Mouse (Mus musculus) heart, embryonic 15.5 days (tissue): Measurements from ENCODE around the gene Slc25a54. TPM values are rescaled to one million over a fixed set of nuclear protein-coding genes. Genes with fewer than 3 reads are reported as not detected.
A peak's percentile ranks its signal among the peaks of the same experiment; 100 is the strongest.

ENCODE experiments used
- ATAC-seq: fragments of 200-750 bp; cut with Nextera tagmentation; replicated peaks from 2 replicates; pipeline ENCODE4 v1.8.0; 2017; ENCODE audit warnings: low read depth, moderate TSS enrichment; ENCODE audit not compliant: insufficient number of reproducible peaks, insufficient read depth, low FRiP score
- H3K27ac ChIP-seq: fragments of 300-500 bp; sonication (generic); 2 replicates; pipeline ENCODE4 v1.5.1; 2015; ENCODE audit warnings: mild to moderate bottlenecking, inconsistent platforms
- H3K27me3 ChIP-seq: fragments of 300-500 bp; sonication (generic); 2 replicates; pipeline ENCODE4 v1.6.1; 2015; ENCODE audit warnings: inconsistent platforms
- H3K36me3 ChIP-seq: fragments of 300-500 bp; sonication (generic); 2 replicates; pipeline ENCODE4 v1.6.1; 2015; ENCODE audit warnings: mild to moderate bottlenecking, inconsistent platforms
- H3K4me1 ChIP-seq: fragments of 300-500 bp; sonication (generic); replicated peaks from 2 replicates; pipeline ENCODE4 v1.6.1; 2015; ENCODE audit warnings: inconsistent platforms
- H3K4me2 ChIP-seq: fragments of 300-500 bp; sonication (generic); 2 replicates; pipeline ENCODE4 v1.6.1; 2015; ENCODE audit warnings: inconsistent platforms, mild to moderate bottlenecking, moderate library complexity
- H3K4me3 ChIP-seq: fragments of 300-500 bp; sonication (generic); 2 replicates; pipeline ENCODE4 v1.5.1; 2015; ENCODE audit warnings: mild to moderate bottlenecking, inconsistent platforms
- H3K9ac ChIP-seq: fragments of 300-500 bp; sonication (generic); 2 replicates; pipeline ENCODE4 v1.6.1; 2015; ENCODE audit warnings: mild to moderate bottlenecking, inconsistent platforms
- H3K9me3 ChIP-seq: fragments of 300-500 bp; sonication (generic); replicated peaks from 2 replicates; pipeline ENCODE4 v1.6.1; 2016; ENCODE audit warnings: inconsistent platforms
- WGBS: fragments of 180-500 bp; shearing (Covaris S2); methylation state at CpG from one replicate; pipeline ENCODE4 v1.1.7; 2015; ENCODE audit warnings: mixed read lengths; 5-methylcytosine and 5-hydroxymethylcytosine counted together
- polyA plus RNA-seq: library from polyadenylated mRNA; unstranded; fragments of >200 nt; fragmentation: Nextera tagmentation; extraction: Ambion mirVana; gene quantifications from 2 replicates; pipeline ENCODE4 v1.2.1, GENCODE M21; 2015

Gene Slc25a54
- polyA plus RNA-seq, 1 experiment from 2014 or later = not detected

DNA sequence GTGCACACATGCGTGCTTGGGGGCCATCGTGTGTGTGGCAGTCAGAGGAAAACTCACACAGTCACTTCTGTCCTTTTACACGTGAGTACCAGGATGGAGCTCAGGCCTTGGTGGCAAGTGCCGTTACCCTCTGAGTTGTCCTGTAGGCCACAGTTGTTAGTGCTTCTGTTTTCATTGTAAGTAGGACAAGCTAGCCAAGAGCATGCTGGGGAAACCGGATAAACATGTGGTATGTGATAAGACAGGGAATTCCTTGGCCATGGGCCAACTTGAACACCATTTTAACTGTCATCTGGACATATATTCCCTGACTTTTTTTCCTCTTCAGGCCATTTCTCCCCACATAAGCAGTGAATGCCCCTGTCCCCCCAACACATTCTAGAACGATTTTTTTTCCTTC is 45.3 kb downstream of the Slc25a54 start:
- Histone ChIP-seq H3K4me3 (no peak overlapping the region), H3K4me1 (peaks cover 30% of the 10 kb centered on the region), H3K27me3 (no peaks in the 10 kb centered on the region), H3K36me3 (no peaks in the 10 kb centered on the region), H3K4me2 (no peak overlapping the region), H3K9ac (no peak overlapping the region), H3K9me3 (no peaks in the 10 kb centered on the region), H3K27ac (no peak overlapping the region)
- 51% methylated on average over 6 of the region's 6 CpGs for WGBS
- peak; percentile 53; the same call in 1 of the 2 replicates for ATAC-seq

DNA sequence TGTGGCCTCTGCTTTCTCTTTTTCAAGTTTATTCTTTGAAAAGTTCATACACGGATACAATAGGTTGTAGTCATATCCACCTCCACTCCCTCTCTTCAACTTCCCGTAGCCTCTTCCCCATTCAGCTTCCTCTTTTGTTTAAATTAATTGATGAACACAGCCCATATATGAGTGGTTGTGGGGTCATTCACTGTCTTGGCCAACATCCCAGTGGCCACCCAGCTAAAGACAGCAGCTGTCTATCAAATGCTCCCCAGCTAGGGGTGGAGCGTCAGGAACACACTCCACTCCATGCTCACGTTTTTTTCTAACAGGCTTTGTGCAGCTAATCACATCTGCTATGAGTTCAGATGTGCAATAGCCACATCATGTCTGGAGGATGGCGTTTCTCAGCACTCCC is 49.5 kb downstream of the Slc25a54 start:
- H3K4me2 ChIP-seq = no peak overlapping the region
- WGBS = 61% methylated on average over 5 of the region's 5 CpGs
- no peak for ATAC-seq

DNA sequence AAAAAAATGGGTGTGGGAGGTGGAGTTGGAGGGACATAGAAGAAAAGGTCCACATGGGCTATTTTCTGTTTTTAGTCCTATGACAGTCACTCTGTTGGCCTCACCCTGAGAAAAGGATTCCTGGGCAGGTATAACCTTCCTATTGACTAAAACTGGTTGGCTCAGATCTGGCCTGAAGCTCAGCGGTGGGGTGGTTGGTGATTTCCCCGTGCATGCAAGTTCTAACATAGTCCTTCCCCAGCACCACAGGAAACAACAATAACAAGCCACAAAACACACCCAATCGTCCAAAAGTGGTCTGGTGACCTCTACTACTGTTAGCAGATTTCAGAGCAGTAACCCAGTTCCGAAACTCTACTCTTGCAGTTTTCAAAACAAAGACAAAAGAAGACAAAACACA is 52.7 kb downstream of the Slc25a54 start:
- no peak for ATAC-seq
- Histone ChIP-seq H3K4me1 (no peaks in the 10 kb centered on the region), H3K4me3 (no peak overlapping the region), H3K27me3 (no peaks in the 10 kb centered on the region), H3K36me3 (peaks cover 9% of the 10 kb centered on the region; the same call in 1 of the 2 replicates), H3K4me2 (no peak overlapping the region), H3K9ac (no peak overlapping the region), H3K27ac (no peak overlapping the region), H3K9me3 (no peaks in the 10 kb centered on the region)
- WGBS = 77% methylated on average over 4 of the region's 4 CpGs

More for the DNA sequence above, 49.5 kb downstream of the Slc25a54 start:
- no peak overlapping the region for H3K27ac ChIP-seq
- H3K4me1 ChIP-seq = peaks cover 11% of the 10 kb centered on the region
- no peak overlapping the region for H3K9ac ChIP-seq
- H3K4me3 ChIP-seq = no peak overlapping the region
- H3K9me3 ChIP-seq = no peaks in the 10 kb centered on the region
- no peaks in the 10 kb centered on the region for H3K27me3 ChIP-seq
- peaks cover 9% of the 10 kb centered on the region; the same call in 1 of the 2 replicates for H3K36me3 ChIP-seq

DNA sequence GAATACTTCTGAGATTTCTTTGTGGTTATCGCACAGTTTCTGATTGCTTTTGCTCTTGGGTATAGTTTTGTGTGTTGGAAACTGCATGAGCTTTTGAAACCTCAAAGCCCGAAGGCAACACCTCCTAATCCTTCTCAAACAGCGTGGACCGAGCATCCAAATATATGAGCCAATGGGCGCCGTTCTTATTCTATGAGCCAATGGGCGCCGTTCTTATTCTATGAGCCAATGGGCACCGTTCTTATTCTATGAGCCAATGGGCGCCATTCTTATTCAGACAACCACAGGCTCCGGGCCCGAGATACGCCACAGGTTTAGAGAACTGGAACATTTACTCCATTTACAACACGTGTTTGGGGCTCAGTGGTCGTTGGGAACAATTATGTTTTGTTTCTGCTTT is 53.8 kb downstream of the Slc25a54 start:
- no peaks in the 10 kb centered on the region for H3K9me3 ChIP-seq
- H3K9ac ChIP-seq = no peak overlapping the region
- H3K36me3 ChIP-seq = peaks cover 9% of the 10 kb centered on the region; the same call in 1 of the 2 replicates
- H3K27ac ChIP-seq = no peak overlapping the region
- no peaks in the 10 kb centered on the region for H3K4me1 ChIP-seq
- no peak overlapping the region for H3K4me2 ChIP-seq
- WGBS = 95% methylated on average over 15 of the region's 15 CpGs
- H3K27me3 ChIP-seq = no peaks in the 10 kb centered on the region
- ATAC-seq = no peak
- H3K4me3 ChIP-seq = no peak overlapping the region

DNA sequence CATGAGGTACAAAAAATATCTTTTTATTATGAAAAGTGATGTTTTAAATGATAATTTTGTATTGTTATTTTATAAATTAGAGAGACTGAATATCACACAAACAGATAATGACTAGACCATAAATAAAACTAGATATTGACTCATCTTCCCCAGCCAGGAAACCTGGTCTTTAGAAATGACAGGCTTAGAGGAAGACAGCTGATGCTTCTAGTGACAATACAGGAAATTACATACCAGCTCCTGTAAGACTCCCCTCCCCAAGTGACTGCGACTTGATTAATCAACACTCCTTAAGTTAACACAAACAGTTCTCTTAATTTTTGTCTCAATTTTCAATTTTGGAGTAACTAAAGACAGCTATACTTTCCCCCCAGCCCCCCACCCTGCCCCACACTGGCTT is 55.1 kb downstream of the Slc25a54 start:
- no peak overlapping the region for H3K4me3 ChIP-seq
- H3K4me1 ChIP-seq = no peaks in the 10 kb centered on the region
- no peaks in the 10 kb centered on the region for H3K27me3 ChIP-seq
- H3K27ac ChIP-seq = no peak overlapping the region
- no peak overlapping the region for H3K9ac ChIP-seq
- no peak overlapping the region for H3K4me2 ChIP-seq
- peaks cover 9% of the 10 kb centered on the region; the same call in 1 of the 2 replicates for H3K36me3 ChIP-seq
- no peak for ATAC-seq
- 64% methylated on average over 1 of the region's 1 CpGs for WGBS
- no peaks in the 10 kb centered on the region for H3K9me3 ChIP-seq

DNA sequence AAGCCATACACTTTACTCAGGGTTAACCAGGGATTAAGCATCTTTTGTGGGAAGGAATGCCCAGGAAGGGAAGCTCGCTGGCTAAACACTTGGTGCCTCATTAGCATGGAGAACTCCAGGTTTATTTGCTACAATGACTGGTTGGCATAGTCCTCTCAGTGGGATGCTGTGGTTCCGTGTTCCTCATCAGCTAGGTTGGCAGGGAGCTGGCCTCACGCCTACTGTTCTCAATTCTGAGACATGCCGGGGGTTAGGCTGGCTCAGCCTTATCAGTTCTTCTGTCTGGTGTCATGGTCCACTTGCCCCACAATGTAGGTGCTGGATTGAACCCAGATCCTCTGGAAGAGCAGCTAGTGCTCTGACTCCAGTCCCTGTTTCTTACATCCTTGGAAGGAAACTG is 72.3 kb downstream of the Slc25a54 start:
- no peak for ATAC-seq
- Histone ChIP-seq H3K4me1 (no peaks in the 10 kb centered on the region), H3K9ac (no peak overlapping the region), H3K27me3 (no peaks in the 10 kb centered on the region), H3K36me3 (0 out of 2 replicates have a peak, but pooled peaks cover 6% of the 10 kb centered on the region), H3K4me2 (no peak overlapping the region), H3K27ac (no peak overlapping the region), H3K4me3 (no peak overlapping the region), H3K9me3 (no peaks in the 10 kb centered on the region)
- 69% methylated on average over 4 of the region's 4 CpGs for whole genome bisulfite sequencing

DNA sequence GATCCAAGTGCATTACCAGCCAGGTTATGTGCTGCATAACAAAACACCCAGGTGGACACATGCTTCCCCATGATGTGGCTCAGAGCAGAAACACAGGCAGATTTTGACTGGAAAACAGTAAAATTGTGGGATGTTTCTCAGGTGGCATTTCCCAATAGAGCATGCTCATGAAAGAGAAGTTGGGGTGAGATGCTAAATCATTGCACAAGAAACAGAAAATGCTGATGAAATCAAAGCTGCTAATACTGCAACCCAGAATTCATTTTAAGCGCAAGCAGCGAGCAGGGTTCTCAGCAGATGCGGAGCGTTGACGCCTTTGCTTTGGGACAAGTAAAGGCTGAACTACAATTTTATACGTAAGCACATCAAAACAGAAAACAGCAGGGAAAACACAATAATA is 73.1 kb downstream of the Slc25a54 start:
- H3K4me2 ChIP-seq = no peak overlapping the region
- no peak for ATAC-seq
- H3K9ac ChIP-seq = no peak overlapping the region
- no peak overlapping the region for H3K4me3 ChIP-seq
- H3K9me3 ChIP-seq = no peaks in the 10 kb centered on the region
- peaks cover 9% of the 10 kb centered on the region; the same call in 1 of the 2 replicates for H3K36me3 ChIP-seq
- no peaks in the 10 kb centered on the region for H3K4me1 ChIP-seq
- no peaks in the 10 kb centered on the region for H3K27me3 ChIP-seq
- 93% methylated on average over 6 of the region's 6 CpGs for WGBS
- H3K27ac ChIP-seq = no peak overlapping the region

DNA sequence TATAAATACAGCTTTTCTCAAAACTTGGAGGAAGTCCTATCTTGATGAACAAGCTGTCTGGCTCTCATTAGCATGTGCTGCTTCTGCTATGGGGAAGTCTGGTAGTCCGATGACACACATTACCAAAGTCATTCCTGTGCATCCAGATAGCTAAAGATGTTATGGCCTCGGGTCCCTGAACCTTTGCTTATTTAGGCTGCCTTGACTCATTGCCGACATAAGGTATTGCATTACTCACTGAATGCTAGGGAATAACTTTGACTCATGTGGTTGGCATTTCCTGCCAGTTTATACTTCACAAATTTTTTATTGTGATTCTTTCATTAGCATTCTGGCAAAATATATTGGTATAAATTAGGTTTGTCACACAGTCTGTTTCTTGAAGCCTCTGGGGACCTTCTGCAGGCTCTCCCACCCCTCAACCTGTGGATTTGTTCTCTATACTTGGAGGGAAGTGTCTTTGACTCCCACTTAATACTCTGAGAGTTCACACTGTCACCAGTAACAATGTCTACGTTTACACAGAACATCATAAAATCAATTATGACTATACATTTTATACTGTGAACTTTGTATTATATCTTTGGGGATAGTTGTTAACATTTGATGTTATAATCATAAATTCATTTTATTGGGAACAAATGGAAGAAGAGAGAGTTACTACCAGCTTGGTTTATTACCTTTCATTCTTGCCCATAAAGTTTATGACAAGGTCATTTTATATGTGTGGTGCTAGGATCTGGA is 75.8 kb downstream of the Slc25a54 start:
- peaks cover 23% of the 10 kb centered on the region; the same call in 1 of the 2 replicates for H3K36me3 ChIP-seq
- H3K27me3 ChIP-seq = no peaks in the 10 kb centered on the region
- H3K9ac ChIP-seq = no peak overlapping the region
- H3K27ac ChIP-seq = no peak overlapping the region
- no peak overlapping the region for H3K4me2 ChIP-seq
- ATAC-seq = no peak
- H3K4me3 ChIP-seq = no peak overlapping the region
- H3K9me3 ChIP-seq = no peaks in the 10 kb centered on the region
- 67% methylated on average over 4 of the region's 4 CpGs for WGBS
- H3K4me1 ChIP-seq = no peaks in the 10 kb centered on the region

DNA sequence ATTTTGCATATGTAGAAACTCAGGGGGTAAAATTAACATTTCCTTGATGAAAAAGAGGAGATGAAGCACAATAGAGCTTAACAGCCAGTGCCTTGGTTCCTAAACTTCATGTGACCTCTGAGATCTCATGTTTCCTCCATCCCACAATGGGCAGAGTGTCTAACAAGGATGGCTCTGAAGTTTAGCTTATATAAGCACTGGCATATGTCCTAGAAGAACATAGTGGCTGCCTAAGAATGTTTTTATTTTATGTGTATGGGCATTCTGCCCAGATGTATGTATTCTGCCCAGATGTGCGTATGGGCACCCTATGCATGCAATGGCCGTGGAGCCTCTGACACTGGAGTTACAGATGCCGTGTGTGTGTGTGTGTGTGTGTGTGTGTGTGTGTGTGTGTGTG is 77.2 kb downstream of the Slc25a54 start:
- WGBS = 81% methylated on average over 3 of the region's 3 CpGs
- H3K9me3 ChIP-seq = no peaks in the 10 kb centered on the region
- no peak overlapping the region for H3K4me3 ChIP-seq
- no peak for ATAC-seq
- H3K4me2 ChIP-seq = no peak overlapping the region
- H3K4me1 ChIP-seq = no peaks in the 10 kb centered on the region
- H3K36me3 ChIP-seq = peaks cover 26% of the 10 kb centered on the region
- no peak overlapping the region for H3K9ac ChIP-seq
- no peak overlapping the region for H3K27ac ChIP-seq
- no peaks in the 10 kb centered on the region for H3K27me3 ChIP-seq

DNA sequence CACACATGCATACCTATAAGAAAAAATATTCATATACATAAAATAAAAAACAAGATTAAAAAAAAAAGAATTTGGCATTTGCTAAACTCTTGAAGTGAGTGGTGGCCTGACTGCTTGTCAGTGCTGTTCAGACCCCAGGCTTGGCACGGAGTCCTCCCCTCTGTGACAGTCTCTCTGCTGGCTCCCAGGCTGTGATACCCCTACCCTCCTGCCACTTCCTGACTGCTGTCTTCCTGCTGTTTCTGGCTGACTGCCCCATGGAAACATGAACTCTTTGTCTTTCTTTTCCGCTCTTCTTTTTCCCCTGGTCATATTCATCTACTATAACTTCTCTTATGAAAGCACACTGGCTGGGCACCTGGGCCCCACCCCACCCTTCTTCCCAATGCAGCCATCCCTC is 83.8 kb downstream of the Slc25a54 start:
- no peak overlapping the region for H3K9ac ChIP-seq
- 76% methylated on average over 2 of the region's 2 CpGs for WGBS
- no peak for ATAC-seq
- no peak overlapping the region for H3K4me2 ChIP-seq
- no peaks in the 10 kb centered on the region for H3K27me3 ChIP-seq
- H3K9me3 ChIP-seq = no peaks in the 10 kb centered on the region
- H3K36me3 ChIP-seq = peaks cover 28% of the 10 kb centered on the region
- H3K4me3 ChIP-seq = no peak overlapping the region
- no peak overlapping the region for H3K27ac ChIP-seq
- H3K4me1 ChIP-seq = peaks cover 5% of the 10 kb centered on the region; the same call in 1 of the 2 replicates

DNA sequence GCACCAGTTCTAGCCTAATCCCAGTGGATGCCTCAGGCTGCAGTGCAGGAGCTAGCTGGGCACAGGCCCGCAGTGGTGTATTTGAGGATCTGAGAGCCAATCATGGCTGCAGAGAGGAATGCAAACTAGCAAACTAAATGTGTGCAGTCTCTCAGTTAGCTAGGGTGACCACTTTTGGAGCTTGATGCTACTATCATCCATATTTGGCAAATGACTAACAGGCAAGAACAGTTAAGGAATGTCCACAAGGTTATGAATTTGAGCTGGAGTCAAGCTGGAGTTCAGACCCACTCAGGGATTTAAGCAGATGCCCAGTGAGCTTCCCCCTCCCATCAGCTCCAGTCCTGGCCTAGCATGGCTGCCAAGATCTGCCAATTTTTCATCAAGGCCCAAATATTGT is 84.4 kb downstream of the Slc25a54 start:
- Histone ChIP-seq H3K36me3 (peaks cover 24% of the 10 kb centered on the region), H3K27ac (no peak overlapping the region), H3K9me3 (no peaks in the 10 kb centered on the region), H3K4me3 (no peak overlapping the region), H3K4me1 (peaks cover 5% of the 10 kb centered on the region; the same call in 1 of the 2 replicates), H3K27me3 (no peaks in the 10 kb centered on the region), H3K4me2 (no peak overlapping the region), H3K9ac (no peak overlapping the region)
- ATAC-seq = no peak
- WGBS = 57% methylated on average over 1 of the region's 1 CpGs
